15 mouse cellular contexts compared by ENCODE assay signal in the genomic region with DNA sequence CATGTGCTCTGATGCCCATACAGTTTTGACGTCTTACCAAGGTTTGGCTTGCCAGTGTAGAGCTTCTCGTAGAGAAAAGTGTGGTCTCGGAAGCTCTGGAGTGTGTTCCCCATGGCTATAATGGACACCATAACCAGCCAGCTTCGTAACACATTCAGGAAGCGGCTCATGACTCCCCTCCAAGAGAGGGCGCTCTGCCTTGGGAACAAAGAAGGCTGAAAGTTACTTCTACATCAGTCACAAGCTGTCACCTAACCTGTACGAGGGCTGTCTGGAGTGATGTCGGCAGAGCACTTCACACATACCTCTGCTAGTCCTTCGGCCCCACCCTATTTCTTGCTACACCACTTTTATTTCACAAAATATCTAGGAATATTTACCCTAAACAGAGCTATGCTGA. TPM values are rescaled to one million over a fixed set of nuclear protein-coding genes. Genes with fewer than 3 reads are reported as not detected.
A peak's percentile ranks its signal among the peaks of the same experiment; 100 is the strongest.
DNase-seq lines count a peak whose midpoint lies in the region; TF ChIP-seq lines count a peak whose summit lies in the region.
"Had no signal": no experiment of that assay in that cellular context is flagged by ENCODE, and none has a peak within 500 bp of the region (broad histone marks: within the 10 kb centered on the region; RNA-seq: fewer than 3 reads in every experiment).

No protein-coding gene starts in this region.

- H3K27ac ChIP-seq in layer of hippocampus, adult 2 months: no peak overlapping the region
- H3K27ac ChIP-seq: embryonic facial prominence, embryonic 13.5 days; forebrain, embryonic 10.5 days; heart, embryonic 15.5 days had no signal

- peak; percentile 26 to 31 for DNase-seq in cerebellum, postnatal 10 days
- no peak for DNase-seq in cerebellum, postnatal 36 days
- DNase-seq in layer of hippocampus, adult 2 months (ENCODE audit: low spot score in 2 of 2): no peak
- DNase-seq in layer of hippocampus, adult 8-10 months (ENCODE audit: low spot score in 2 of 2): no peak
- DNase-seq in A20 (ENCODE audit: low read depth, low spot score): peak; percentile 24
- DNase-seq in brain, adult 2 months (ENCODE audit: low read depth, low spot score): peak; percentile 20
- DNase-seq in gastrocnemius, postnatal 10 days: no peak
- DNase-seq in spleen, postnatal 4 days (ENCODE audit: low spot score in 2 of 2): no peak
- DNase-seq: cerebellum, adult 9-10 months; kidney, adult 9 months; right cerebral cortex, postnatal 14 days had no signal

- TF ChIP-seq CTCF in layer of hippocampus, adult 2 months (conservative IDR thresholded peaks at IDR 0.05): peak; percentile 59

- H3K4me3 ChIP-seq in layer of hippocampus, adult 2 months: no peak overlapping the region
- H3K4me3 ChIP-seq: embryonic facial prominence, embryonic 13.5 days; heart, embryonic 15.5 days; megakaryocyte, embryonic 14.5 days had no signal

RNA-seq across cellular contexts. Expression of a gene that starts 2.3 kb away (rescaled TPM):
- total RNA-seq in layer of hippocampus, adult 2 months (2021): 10 to 100 TPM; 57.2 to 62.6 TPM
- 10 to 100 TPM; 55.2 to 66.9 (median 62.7) TPM for total RNA-seq in layer of hippocampus, adult 8-10 months (2022)
- 10 to 100 TPM; 10.1 to 11.8 TPM for total RNA-seq in gastrocnemius, postnatal 10 days (2021)

RNA-seq across cellular contexts. Expression of a gene that starts 2.4 kb away (rescaled TPM):
- 10 to 100 TPM; 48.5 to 48.6 TPM for total RNA-seq in layer of hippocampus, adult 2 months (2021)
- 10 to 100 TPM; 43.8 to 55.8 (median 51.1) TPM for total RNA-seq in layer of hippocampus, adult 8-10 months (2022)
- total RNA-seq in gastrocnemius, postnatal 10 days (2021): 10 to 100 TPM in 1 of 2 experiments, 1 to 10 TPM in 1; 9.9 to 12.7 TPM

Comparison
In these comparisons a context has a peak if more than half of its experiments do, and no peak if none do; other contexts are left out.
1. DNase-seq: peak in cerebellum, postnatal 10 days (2 of 2), A20 (single experiment) and brain, adult 2 months (single experiment); none in cerebellum, postnatal 36 days (0 of 2), layer of hippocampus, adult 2 months (0 of 2), layer of hippocampus, adult 8-10 months (0 of 2), gastrocnemius, postnatal 10 days (single experiment) and spleen, postnatal 4 days (0 of 2).
2. RNA of a gene that starts 2.3 kb away (total RNA-seq): 55.2 to 66.9 TPM in layer of hippocampus, adult 8-10 months and 57.2 to 62.6 TPM in layer of hippocampus, adult 2 months; 10.1 to 11.8 TPM in gastrocnemius, postnatal 10 days; every median in the first group is over 4 times any median in the second.